Mouse (Mus musculus) left cerebral cortex, postnatal 25 days (tissue): ENCODE measurements around the gene Dnaja4. TPM values are rescaled to one million over a fixed set of nuclear protein-coding genes. Genes with fewer than 3 reads are reported as not detected.
A peak's percentile ranks its signal among the peaks of the same experiment; 100 is the strongest.
"Not testable (repeated sequence)": the region's sequence is repeated elsewhere in the genome, so short reads cannot be mapped to it uniquely, and the experiment has no call there.

Experiments used
- DNase-seq, 2 experiments: peaks; one replicate each; pipeline ENCODE4 v3.0.0; 2022; ENCODE audit warnings: low spot score in 2 of 2, mixed read lengths in 1 of 2
- intact Hi-C: fragments of 180-260 bp; cut with DNase I; formaldehyde crosslinking; loops from one replicate; pipeline ENCODE4 v1.15.1; 2025
- total RNA-seq, 2 experiments: library from RNA; stranded (reverse); gene quantifications; 2 replicates each; pipeline ENCODE4 v1.2.3; 2021

Dnaja4 gene
- total RNA-seq = 10 to 100 TPM; 36.3 to 39.0 TPM

DNA sequence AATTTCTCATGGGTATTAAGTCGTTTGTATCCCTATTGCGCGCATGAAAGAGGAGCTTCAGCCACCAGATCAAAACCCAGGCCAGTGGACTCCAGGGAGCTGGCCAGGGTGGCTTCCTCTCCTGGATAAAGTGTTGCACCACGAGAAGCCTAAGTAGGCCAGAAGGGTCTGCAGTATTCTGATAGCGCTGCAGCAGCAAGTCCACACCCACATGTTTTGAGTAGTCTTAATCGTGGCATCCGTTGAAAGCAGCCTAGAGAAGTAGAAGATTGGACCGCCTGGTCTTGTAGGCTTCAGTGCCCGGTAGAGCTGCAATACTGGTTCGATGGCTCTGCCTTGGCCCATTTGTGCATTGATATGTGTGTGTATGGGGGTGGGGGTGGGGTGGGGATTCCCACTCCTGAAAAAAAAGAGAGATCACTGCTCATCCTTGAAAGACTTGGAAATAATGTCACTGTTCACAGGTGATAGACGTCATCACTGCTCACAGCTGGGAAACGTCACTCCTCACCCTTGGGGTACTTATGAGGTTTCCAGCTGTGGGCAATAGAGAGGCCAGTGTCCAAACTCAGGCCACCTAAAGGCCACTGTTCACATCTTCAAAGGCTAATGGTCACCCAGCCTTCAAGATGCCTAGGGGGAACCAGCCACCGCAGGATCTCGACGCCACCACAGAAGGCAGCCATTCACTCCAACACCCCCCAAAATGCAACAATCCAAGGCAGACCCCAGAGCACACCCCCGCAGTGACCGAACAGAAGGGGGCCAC lies at the start of gene Dnaja4:
TSS of gene Dnaja4 (plus strand) at position 556 of the 769 bp plus-strand sequence.
- no peak for DNase-seq
- intact Hi-C loops = no loop called here

DNA sequence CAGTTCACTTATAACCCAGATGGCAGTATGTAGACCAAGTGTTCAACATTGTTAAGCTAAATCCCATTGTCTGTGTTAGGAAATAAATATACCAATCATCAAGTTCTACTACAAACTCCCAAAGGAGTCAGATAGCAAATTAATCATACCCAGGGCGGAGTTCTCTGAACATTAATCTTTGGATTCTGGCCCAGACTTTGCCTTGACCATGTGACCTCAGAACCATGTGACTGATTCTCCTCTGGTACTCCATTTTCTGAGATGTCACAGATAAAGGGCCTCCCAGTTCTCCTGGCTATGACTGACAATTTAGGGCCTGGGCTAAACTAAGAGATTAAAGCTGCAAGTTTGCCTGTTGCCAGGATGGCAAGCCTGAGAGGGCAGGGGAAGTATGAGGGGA lies 49.3 kb upstream of the Dnaja4 start:
- intact Hi-C loops = no loop called here
- DNase-seq = no peak

DNA sequence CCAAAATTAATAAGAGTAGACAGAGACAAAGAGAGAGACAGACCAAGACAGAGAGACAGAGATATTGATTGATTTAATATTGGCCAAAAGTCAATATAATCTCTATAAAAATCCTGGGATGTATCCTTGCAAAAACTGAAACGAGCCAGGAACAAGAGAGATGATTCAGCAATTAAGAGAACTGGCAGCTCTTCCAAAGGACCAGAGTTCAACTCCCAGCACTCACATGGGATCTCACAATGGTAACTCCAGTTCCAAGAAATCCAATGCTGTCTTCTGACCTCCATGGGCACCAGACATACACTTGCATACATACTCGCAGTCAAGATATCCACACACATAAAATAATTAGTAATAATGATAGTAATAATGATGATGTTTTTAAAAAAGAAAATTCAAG lies 45.9 kb upstream of the Dnaja4 start:
- DNase-seq = no peak
- intact Hi-C loops = no loop called here

DNA sequence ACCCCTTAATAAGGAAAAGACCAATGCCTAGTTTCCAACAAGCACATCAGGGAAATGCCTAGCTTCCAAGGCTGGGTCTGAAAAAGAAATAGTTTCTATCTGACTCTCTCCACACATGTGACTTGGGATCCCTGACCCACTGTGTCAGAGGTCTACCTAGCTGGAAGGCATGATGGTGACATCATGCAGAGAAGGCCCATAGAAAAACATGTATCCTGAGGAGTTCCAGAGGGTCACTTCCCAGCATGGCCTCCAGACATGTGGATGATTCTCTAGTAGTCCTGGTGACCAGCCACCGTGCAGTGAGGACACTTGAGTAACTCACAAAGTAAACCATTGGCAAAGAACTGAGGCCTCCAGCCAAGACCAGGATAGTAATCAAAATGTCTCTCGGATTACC lies 42.8 kb upstream of the Dnaja4 start:
- intact Hi-C loops = no loop called here
- no peak for DNase-seq

DNA sequence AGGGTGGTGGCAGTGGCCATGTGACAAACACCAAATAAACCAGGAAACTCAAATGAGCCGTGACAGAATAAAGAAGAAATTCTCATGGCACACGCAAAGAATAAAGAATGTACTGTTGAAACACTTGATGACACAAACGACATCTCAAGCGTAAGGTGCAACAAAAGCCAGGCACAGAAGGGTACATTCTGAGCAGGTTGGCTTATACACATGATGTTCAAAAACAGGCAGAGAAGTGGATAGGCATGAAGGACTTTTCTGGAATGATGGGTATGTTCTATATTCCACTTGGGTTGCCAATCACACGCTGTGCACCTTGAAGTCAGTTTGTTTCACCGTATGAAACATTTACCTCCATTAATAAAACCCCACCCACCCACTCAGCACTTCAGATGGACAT lies 42.3 kb upstream of the Dnaja4 start:
- intact Hi-C loops = no loop called here
- no peak for DNase-seq

DNA sequence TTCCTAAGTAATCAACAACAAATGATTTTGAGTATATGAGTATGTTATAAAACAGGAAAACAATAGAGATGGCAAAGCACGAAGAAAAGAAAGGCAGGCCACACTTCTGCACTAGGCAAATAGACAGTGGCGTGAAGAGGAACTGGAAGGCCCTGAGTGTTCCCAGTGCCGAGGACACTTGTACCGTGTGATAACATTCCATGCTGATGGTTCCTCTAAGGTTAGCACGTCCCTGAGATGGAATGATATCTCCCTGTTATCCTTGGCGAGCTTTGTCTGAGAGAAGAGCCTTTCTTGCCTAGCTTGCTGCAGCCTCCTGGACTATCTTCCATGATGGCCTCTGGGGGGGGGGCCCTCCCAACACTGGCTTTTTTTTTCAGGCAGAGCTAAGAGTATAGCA lies 39.9 kb upstream of the Dnaja4 start:
- intact Hi-C loops = no loop called here
- no peak for DNase-seq

DNA sequence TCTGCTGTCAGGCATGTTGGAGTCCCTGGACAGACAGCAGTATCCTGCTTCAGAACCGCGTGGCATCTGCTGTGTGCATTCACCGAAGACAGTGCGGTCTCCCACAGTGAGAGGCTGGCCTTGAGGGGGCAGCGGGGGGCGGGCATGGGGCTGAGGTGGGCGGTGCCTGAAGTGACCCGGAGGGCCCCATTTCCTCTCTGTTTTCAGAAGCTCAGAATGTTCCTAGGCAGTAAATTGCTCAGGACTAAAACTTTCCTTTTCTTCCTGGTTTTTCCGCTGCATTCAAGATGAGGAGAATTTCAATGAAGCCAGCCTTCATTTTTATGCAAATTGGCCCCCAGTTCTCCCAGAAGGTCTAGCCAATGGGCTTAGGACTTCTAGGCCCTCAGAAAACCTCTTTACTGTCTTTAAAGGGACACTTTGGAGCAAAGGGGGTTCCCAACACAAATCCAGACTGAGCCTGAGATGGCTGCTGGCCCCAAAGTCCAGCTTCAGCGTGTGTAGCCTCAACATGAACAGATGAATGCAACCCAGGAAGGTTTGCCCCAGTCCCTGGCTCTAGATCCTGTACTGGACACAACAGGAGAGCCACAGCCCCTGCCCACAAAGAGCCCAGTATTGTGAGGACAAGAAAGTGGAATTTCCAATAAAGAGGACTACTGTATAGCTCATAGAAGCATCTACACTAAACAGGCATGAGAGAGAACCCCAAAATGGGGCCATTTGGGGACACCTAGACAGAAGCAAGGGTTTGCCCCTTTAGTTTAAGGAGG lies 36.9 kb upstream of the Dnaja4 start, which contains the start of gene Acsbg1:
TSS of gene Acsbg1 (minus strand) at position 266 of the 773 bp plus-strand sequence.
- DNase-seq = peak; percentile 12 to 38
- intact Hi-C loops = no loop called here

DNA sequence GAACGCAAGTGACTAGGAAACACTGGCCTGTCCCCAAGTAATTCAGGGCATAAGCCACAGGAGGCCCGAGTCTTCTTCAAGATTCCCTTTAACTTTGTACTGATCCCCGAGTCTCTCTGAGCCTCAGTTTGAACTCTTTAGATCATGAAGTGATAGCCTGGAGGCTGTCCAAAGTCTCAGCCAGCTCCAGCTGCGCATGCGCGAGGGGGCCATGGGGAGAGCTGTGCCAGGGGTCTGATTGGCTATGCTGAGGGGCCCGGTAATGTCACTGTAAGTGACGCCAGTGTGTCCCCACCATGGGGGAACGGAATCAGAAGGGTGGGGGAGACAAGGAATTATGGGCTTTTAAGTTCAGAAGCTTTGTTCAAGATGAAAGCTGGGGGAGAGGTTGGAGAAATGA lies 34.3 kb upstream of the Dnaja4 start:
- intact Hi-C loops = no loop called here
- DNase-seq = no peak

DNA sequence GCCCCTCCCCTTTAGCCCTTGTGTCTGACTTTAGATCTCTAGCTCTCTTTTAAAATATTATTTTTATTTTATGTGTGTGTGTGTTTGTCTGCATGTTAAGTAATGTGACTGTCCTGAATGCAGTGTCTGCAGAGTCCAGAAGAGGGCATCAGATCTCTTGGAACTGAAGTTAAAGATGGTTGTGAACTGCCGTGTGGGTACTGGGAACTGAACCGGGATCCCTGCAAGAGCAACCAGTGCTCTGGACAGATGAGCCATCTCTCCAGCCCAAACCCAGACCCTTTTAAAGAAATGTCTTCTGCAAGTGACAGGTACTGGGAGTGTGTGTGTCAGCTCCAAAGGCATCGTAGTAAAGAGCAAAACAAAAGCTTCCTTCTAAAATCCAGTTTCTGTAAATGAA lies 32.6 kb upstream of the Dnaja4 start:
- no peak for DNase-seq
- intact Hi-C loops = no loop called here

DNA sequence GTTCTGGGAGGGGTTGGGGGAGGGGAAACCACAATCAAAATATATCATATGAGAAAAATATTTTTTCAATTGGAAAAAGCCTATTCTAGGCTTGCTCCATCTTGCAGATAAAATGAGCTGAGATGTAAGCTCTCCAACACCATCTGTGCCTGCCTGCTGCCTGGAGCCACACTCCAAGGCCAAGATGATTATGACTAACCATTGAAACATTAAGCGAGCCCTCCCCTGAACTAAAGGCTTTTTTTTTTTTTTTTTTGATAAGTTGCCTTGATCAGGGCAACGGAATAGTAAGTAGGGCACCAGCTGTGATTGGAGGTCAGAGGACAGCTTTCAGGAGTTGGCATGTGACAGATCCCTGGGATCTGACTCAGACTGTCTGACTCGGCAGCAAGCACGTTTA lies 30.2 kb upstream of the Dnaja4 start:
- intact Hi-C loops = no loop called here
- DNase-seq = peak; percentile 36 to 80

DNA sequence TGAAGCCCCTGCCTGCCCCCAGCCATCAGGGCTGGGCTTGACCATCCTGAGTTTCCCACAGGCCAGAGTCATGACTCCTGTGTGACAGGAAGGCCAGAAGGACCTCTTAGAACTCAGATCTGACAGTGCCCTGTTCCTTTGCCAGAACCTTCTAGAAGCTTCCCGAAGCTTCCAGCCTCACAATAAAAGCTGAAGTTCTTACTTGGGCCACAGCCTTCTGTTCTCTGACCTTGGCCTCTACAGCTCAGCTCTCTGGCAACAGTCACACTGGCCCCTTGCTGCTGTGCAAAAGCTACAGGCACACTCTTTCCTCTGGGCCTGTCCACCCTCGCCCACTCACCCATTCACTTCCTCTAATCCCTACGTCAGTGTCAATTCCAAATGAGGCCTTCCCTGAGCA lies 26.7 kb upstream of the Dnaja4 start:
- intact Hi-C loops = no loop called here
- no peak for DNase-seq

DNA sequence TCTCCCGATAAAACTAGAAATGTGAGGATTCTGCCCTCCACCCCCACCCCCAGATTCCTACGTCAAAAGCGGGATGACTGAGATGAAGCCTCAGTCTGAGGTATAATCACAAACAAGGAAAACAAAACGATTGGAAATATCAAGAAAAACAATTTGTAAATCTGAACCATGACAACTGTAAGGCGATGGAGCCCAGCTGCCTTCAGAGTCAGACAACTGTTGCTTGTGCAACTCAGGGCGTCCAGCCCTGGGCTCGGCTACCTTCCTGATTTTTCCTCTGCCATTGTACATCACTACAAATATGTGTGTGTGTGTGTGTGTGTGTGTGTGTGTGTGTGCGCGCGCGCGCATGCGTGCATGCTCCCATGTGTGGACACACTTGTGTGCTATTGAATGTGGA lies 24.8 kb upstream of the Dnaja4 start:
- intact Hi-C loops = no loop called here
- DNase-seq = no peak

DNA sequence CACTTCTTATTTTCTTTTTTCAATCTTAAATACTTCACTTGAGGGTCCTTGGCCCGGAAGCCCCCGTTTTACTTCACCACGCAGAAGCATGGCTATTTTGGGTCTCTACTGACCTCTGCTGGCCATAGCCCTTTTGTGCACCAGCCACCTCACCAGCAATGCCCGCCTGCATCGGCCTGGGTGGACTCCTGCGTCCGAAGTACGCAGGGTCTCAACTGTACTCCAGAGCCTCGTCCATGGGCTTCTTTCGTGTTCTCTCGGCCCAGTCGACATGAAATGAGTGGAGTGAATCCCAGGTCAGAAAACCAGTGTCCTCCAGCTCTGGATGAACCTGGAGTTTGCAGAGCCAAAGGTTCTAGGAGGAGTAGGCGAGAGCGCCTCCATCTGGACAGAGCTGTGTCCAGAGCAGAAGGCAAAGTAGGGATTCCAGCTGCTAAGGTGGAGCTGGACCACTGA lies 22.1 kb upstream of the Dnaja4 start:
- DNase-seq = peak; percentile 77 to 80
- intact Hi-C loops = loop anchor here (1.0 to 5.0 kb wide), 3 partner anchors 47 to 149 kb away; no protein-coding TSS in a partner anchor

DNA sequence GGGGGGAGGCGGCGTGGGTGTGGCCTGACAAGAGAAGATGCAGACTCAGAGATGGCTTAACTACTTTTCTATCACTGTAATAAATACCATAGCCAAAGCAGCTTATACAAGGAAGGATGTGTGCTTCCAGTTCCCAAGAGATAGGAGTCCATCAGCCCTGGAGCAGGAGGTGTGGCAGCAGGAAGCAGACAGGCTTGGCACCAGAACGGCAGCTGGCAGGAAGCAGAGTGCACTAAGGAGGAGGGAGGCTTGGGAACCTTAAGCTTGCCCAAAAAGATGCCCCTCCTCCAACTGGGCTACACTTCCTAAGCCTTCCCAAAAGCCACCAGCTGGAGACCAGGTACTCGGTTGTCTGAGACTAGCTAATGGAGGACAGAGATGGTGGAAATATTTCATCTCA lies 15.8 kb upstream of the Dnaja4 start:
- intact Hi-C loops = no loop called here
- DNase-seq = no peak

DNA sequence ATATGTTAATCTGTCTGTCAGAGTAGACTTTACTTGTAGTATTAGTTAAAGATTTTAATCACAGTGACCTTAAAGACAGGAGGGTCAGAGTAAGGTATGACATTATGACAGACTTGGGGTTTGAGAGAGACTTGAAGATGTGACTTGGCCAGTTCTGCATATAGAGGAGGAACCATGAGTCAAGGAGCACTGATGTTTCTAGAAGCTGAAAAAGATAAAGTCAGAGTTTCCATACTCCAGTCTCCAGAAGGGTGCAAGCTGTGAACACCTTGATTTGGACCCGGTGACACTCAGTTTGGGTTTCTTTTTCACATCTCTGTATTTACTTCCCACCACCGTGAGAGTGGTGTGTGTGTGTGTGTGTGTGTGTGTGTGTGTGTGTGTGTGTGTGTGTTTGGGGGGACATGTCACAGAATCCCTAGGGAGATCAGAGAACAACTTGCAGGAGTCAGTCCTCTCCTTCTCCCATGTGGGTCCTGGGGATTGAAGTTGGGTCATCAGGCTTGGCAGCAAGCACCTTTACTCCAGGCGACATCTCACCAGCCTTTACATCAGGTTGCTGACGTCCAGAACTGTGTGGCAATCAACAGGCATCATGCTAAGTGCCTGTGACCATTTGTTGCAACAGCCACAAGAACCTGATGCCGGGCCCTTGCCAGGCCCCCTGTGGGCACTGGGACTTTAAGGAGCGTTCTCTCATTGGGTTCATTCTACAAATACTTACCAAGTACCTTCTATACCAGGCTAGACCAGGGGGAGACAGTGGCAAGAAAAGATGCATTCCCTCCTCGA lies 14.7 kb upstream of the Dnaja4 start:
- intact Hi-C loops = no loop called here
- no peak for DNase-seq

DNA sequence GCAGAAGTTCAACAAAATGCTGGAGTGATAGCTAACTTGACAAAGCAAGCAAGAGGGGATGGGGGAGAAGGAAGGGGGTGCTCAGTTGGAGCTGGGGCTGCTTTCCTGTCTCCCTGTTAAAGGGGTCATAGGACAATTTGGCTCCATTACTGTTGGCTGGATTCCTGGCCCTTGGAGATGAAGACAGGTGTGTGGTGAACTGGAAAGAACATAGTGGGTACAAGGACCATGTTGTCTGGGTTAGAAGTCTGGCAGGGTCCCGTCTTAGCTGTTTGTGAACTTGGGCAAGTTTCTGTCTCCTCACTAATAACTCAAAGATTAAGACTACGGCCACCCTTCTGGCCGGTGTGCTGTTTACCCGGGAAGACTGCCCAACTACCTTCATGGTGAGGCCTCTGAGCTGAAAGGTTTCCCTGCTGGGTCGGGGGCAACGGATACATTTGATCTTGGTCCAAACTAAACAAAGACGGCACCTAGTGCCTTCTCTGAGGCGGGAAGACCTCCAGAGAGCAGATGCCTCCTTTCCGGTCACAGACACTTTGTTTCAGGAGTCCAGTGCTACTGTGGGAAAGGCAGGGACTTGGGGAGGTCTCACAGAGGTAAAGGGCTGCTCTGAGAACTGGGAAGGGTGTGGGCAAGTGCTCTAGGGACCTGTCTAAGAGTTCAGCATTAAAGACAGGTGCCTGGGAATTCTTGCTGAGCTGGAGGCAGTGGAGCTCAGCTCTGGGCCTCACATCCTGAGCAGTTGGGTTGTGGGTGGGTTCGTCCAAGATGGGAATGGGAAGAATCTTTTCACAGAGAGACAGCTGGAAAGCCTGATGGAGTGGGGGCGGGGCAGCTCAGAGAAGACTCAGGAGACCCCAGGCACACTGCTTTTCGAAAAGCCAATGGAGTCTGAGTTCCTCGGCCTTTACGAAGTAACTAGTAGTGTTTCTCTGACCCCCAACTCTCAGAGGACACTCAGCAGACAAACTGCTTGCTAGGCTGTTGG lies 11.1 kb upstream of the Dnaja4 start:
- intact Hi-C loops = no loop called here
- peak in 1 of 2 experiments; percentile 57 for DNase-seq

DNA sequence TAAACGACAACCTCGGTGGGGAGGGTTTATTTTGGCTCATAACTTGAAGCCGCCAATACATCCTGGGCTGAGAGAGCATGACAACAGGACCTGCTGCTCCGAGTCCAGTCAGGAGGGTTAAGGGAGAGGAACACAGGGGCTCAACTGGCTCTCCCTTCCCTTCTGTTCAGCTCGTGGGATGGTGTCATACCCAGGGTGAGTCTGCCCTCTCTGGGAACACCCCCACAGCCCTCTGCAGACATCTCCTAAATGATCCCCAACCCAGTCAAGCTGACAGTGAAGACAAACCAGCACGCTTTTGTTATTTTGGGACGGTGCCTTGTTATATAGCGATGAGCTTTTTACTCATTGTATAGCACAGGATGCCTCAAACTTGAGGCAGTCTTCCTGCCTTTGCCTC lies 9.2 kb upstream of the Dnaja4 start:
- DNase-seq = no peak
- intact Hi-C loops = no loop called here

DNA sequence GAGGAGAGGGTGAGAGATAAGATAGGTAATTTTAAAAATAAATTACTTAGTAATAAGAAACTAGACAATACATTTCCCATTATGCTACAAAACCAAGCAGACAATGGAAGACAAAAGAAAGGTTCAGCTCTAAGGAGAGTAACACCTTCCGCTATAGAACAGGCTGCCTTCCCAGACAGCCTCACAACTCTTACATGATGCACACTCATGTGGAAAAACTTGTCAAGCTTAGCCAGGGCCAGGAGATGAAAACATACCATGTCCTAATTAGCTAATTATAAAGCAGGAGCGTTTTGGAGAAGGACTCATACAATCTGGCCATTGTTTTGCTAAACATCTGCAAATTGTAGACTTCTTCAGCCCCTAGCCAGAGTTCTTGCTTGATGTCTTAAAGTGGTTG lies 8.0 kb upstream of the Dnaja4 start:
- not testable (repeated sequence) for DNase-seq

DNA sequence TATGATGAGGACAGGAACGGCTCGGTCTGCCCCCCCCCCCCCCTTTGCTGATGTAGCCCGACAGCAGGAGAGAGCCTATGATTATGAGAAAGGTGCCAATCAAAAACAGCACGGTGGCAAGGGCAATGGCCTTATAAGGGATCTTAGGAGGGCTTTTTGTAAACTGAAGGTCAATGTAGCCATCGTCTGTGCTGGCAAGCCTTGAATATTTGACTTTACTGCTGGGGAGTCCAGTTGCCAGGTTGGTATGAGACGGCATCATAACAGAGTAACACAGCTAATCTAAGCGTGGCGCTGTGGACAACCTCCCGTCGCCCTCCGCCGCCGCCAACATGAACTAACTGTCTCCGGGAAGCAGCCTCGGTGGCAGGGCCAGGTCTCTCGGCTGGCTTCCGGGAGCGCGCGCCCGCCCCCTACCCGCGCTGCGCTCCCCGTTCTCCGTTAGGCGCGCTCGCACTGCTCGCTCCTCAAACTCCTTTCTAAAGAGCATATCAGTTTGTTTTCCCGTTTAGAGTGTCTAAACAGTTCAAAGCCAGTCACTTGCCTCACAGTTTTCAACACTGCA lies 7.3 kb upstream of the Dnaja4 start:
- intact Hi-C loops, DNase-seq: not testable (repeated sequence)

More for the DNA sequence above, 8.0 kb upstream of the Dnaja4 start:
- intact Hi-C loops = not testable (repeated sequence)
